Mouse (Mus musculus) subcutaneous adipose tissue, adult 2 months (tissue): ENCODE results near the gene Zfp229. TPM values are rescaled to one million over a fixed set of nuclear protein-coding genes. Genes with fewer than 3 reads are reported as not detected.

Experiments
- polyA plus RNA-seq: library from polyadenylated mRNA; depleted of rRNA; stranded (reverse); fragments of >200 nt; gene quantifications from 2 replicates; pipeline ENCODE4 v1.2.3, GENCODE M21; 2012; ENCODE audit warnings: low replicate concordance; rRNA removed

The Zfp229 gene
- polyA plus RNA-seq, result 1.6 and 2.3 TPM in 2 replicates

DNA sequence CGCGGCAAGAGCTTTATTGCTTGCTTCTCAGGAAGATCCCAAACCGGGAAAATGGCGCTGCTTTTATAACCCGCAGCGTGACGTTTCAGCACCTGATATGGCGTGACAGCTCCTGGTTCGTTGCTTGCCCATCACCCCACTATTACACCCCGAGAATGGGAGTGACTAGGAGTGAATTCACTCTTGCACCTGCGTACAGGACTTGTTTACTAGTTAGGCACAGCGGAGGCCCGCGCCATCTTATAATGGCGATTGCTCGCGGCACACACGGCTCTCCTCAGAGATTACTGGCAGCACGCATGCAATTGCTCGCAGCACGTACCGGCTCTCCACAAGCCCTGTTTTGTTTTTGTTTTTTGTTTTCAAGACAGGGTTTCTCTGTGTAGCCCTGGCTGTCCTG, at the start of gene Zfp229:
TSS of gene Zfp229 (plus strand) at position 301 of the 400 bp plus-strand sequence.

DNA sequence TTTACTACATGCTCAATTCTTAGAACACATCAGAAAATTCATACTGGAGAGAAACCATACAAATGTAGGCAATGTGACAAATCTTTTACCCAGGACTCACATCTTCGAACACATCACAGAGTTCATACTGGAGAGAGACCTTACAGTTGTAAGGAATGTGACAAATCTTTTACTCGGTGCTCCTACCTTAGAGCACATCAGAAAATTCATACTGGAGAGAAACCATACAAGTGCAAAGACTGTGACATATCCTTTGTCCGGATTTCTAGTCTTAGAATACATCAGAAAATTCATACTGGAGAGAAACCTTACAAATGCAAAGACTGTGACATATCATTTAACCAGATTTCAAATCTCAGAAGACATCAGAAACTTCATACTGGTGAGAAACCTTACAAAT, 39.0 kb upstream of the Zfp229 start, which contains the start of gene Gm10226:
TSS of gene Gm10226 (plus strand) at position 301 of the 400 bp plus-strand sequence.

DNA sequence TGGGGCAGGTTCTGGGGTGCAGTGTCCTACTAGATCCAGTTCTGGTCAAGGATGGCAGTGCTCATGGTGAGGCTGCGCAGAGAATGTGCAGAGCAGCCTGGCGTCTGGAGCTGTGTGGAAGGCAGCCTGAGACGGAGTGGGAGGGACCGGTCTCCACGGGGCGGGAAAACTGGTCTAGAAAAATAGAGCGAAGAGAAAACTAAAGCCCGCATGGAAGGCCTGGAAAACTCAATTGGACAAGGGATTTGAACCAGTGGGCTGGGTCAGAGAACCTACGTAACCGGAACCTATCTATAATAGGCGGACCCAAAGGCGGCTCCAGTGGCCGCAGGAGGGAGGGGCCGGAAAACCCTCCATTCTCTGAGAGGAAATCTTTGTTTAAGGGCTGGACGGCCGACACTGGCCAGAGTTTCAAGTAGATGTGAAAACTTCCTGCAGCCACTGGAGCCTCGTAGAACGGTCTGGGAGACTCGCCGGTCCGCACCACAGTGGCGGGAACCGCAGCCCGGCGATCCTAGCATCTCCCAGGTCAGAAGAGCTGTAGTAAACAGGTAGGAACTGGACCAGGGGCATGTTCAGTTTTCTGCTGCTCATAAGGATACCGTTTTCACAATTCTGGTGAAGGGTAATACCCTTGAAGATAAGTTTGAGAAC, 23.1 kb upstream of the Zfp229 start, which contains the start of gene Zfp760:
TSS of gene Zfp760 (plus strand) at position 399 of the 654 bp plus-strand sequence.

Other genes with a start within 250 kb of the Zfp229 start
- gene Zfp53, start 241.8 kb upstream of the Zfp229 start, polyA plus RNA-seq, result 1.3 and 2.1 TPM in 2 replicates
- 0.66 and 1.0 TPM in 2 replicates for gene Zfp52, start 195.3 kb upstream of the Zfp229 start, polyA plus RNA-seq
- gene Zfp948, start 163.8 kb upstream of the Zfp229 start, polyA plus RNA-seq, result 2.4 and 2.9 TPM in 2 replicates
- gene Zfp983, start 80.2 kb upstream of the Zfp229 start, polyA plus RNA-seq, result 0.85 and 0.95 TPM in 2 replicates
- not detected in 2 replicates for gene Gm10226, start 38.9 kb upstream of the Zfp229 start, polyA plus RNA-seq
- gene Zfp760, start 23.1 kb upstream of the Zfp229 start, polyA plus RNA-seq, result 1.7 and 2.2 TPM in 2 replicates
- 0.24 and 0.26 TPM in 2 replicates for gene Zfp820, start 115.0 kb downstream of the Zfp229 start, polyA plus RNA-seq
- gene Zfp995, start 179.1 kb downstream of the Zfp229 start, polyA plus RNA-seq, result 1.1 and 1.9 TPM in 2 replicates
- gene Zfp942, start 231.7 kb downstream of the Zfp229 start, polyA plus RNA-seq, result 1.5 and 2.6 TPM in 2 replicates
- gene Zfp943, start 231.8 kb downstream of the Zfp229 start, polyA plus RNA-seq, result 3.7 and 4.9 TPM in 2 replicates